Mouse (Mus musculus) thymus, adult 2 months (tissue): ENCODE measurements around the gene Pga5. TPM values are rescaled to one million over a fixed set of nuclear protein-coding genes. Genes with fewer than 3 reads are reported as not detected.

Experiments used
- DNase-seq: peaks from one replicate; pipeline ENCODE4 v3.0.0; 2021
- H3K27ac ChIP-seq: fragments of 200-500 bp; 2 replicates; pipeline ENCODE4 v1.5.1; 2012; ENCODE audit warnings: low read length, control low read depth; ENCODE audit not compliant: control insufficient read depth, insufficient read depth
- H3K27me3 ChIP-seq: fragments of 200-500 bp; 2 replicates; pipeline ENCODE4 v1.6.1; 2012; ENCODE audit warnings: mild to moderate bottlenecking, low read length, moderate library complexity, mixed read lengths; ENCODE audit not compliant: control insufficient read depth, insufficient read depth
- H3K36me3 ChIP-seq: fragments of 200-500 bp; 2 replicates; pipeline ENCODE4 v1.6.1; 2012; ENCODE audit warnings: mild to moderate bottlenecking, low read length, moderate library complexity; ENCODE audit not compliant: control insufficient read depth, insufficient read depth
- H3K4me1 ChIP-seq: fragments of 200-500 bp; replicated peaks from 2 replicates; pipeline ENCODE4 v1.6.1; 2012; ENCODE audit warnings: low read length; ENCODE audit not compliant: control insufficient read depth, insufficient read depth
- H3K4me3 ChIP-seq: fragments of 200-500 bp; 2 replicates; pipeline ENCODE4 v1.5.1; 2012; ENCODE audit warnings: mild to moderate bottlenecking, low read length, control low read depth, moderate library complexity; ENCODE audit not compliant: control insufficient read depth, insufficient read depth
- CTCF ChIP-seq: fragments of 200-500 bp; IDR thresholded peaks from 2 replicates; pipeline ENCODE4 v1.5.1; 2012; ENCODE audit warnings: mild to moderate bottlenecking, control low read depth, low read length, moderate library complexity, borderline replicate concordance; ENCODE audit not compliant: control insufficient read depth, poor library complexity, insufficient read depth; ENCODE audit errors: extremely low read depth
- POLR2A ChIP-seq: fragments of 200-500 bp; IDR thresholded peaks from 2 replicates; pipeline ENCODE4 v1.6.1; 2012; ENCODE audit warnings: mild to moderate bottlenecking, low read length, control low read depth, moderate library complexity; ENCODE audit not compliant: control insufficient read depth, poor library complexity, insufficient read depth; ENCODE audit errors: extremely low read depth
- WGBS: fragments of 180-500 bp; shearing (Covaris S2); methylation state at CpG from one replicate; pipeline ENCODE4 v1.1.7; 2018; 5-methylcytosine and 5-hydroxymethylcytosine counted together
- polyA plus RNA-seq: library from polyadenylated mRNA; depleted of rRNA; stranded (reverse); fragments of >200 nt; gene quantifications from 2 replicates; pipeline ENCODE4 v1.2.3, GENCODE M21; 2012

Pga5 gene
- polyA plus RNA-seq, 1 experiment = 0.59 TPM

DNA sequence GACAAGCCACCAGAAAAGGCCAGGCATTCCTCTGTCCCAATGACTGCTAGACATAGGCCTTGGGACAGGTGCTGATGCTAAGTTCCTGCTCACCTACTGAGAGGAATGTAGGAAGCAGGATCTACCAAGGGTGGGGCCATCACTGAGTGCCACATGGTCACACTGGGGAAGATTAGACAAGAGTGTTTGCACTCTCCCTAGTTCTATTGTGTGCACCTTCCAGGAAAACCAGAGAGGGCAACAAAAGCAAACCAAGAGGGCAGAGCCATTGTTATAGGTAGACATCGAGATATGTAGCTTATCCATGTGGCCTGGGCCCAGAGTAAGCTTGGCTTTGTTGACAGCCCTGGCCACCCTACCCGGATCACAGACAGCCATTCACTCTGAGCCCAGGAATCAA lies 7.9 kb upstream of the Pga5 start:
- H3K4me1 ChIP-seq = peaks cover 12% of the 10 kb centered on the region
- WGBS = 95% methylated on average over 2 of the region's 2 CpGs
- no peak overlapping the region for H3K4me3 ChIP-seq
- no peak overlapping the region for H3K27ac ChIP-seq
- no peaks in the 10 kb centered on the region for H3K27me3 ChIP-seq
- no peaks in the 10 kb centered on the region for H3K36me3 ChIP-seq
- DNase-seq = no peak
- TF ChIP-seq POLR2A = no peak
- no peak for TF ChIP-seq CTCF

DNA sequence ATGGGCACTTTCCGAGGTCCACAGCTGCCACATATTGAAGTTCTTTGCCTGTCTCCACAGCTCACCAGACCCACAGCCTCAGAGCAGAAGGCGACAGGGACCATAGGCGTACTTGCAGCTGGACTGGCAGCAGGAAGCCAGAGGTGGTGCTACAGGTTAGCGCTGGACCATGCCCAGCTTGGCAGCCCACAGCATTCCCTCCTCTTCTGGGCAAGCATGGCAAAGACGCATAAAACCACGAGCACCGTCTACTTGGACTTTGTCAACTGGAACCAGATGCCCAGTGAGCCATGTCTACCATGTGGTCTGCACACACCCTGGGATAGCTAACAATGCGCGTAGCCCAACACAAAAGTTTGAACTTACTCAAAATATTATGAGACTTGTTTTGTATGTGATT lies 7.2 kb upstream of the Pga5 start:
- no peaks in the 10 kb centered on the region for H3K36me3 ChIP-seq
- H3K27ac ChIP-seq = no peak overlapping the region
- no peak for DNase-seq
- WGBS = 87% methylated on average over 9 of the region's 9 CpGs
- no peaks in the 10 kb centered on the region for H3K27me3 ChIP-seq
- no peak for TF ChIP-seq POLR2A
- no peak for TF ChIP-seq CTCF
- no peak overlapping the region for H3K4me3 ChIP-seq
- peaks cover 12% of the 10 kb centered on the region for H3K4me1 ChIP-seq

DNA sequence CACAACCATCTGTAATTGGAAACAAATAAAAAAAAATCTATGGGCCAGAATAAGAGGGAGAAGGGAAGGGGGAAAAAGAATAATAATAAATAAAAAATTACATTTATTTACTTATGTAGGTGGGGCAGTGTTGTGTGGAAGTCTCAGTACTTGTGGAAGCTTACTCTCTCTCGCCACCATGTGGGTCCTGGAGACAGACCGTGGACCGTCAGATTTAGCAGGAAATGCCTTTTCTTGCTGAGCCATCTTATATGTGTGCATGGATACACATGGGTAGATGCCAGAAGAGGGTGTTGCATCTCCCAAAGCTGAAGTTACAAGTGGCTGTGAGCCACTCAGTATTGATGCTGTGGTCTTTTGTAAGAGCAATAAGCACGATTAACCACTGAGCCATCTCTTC lies 3.7 kb upstream of the Pga5 start:
- no peak overlapping the region for H3K27ac ChIP-seq
- H3K36me3 ChIP-seq = no peaks in the 10 kb centered on the region
- DNase-seq = no peak
- 57% methylated on average over 4 of the region's 4 CpGs for WGBS
- TF ChIP-seq CTCF (no peak), POLR2A (no peak)
- no peaks in the 10 kb centered on the region for H3K4me1 ChIP-seq
- no peak overlapping the region for H3K4me3 ChIP-seq
- no peaks in the 10 kb centered on the region for H3K27me3 ChIP-seq

DNA sequence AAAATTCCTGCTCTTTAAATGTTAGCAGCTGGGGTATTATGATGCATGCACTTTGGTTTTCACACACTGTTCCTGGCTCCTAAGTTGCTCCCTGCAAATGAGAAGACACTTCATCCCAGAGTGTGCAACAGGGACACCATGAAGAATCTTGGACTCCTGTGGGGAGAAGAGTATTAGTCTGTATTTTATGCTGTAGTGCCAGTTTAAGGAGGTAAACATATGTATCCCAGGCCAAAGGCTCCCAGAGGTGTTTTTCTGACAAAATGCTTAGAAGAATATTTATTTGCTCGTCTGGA lies 849 bp upstream of the Pga5 start:
- no peaks in the 10 kb centered on the region for H3K36me3 ChIP-seq
- no peak for DNase-seq
- WGBS = 94% methylated on average over 1 of the region's 1 CpGs
- no peaks in the 10 kb centered on the region for H3K27me3 ChIP-seq
- H3K27ac ChIP-seq = no peak overlapping the region
- TF ChIP-seq POLR2A (no peak), CTCF (no peak)
- H3K4me3 ChIP-seq = no peak overlapping the region
- H3K4me1 ChIP-seq = no peaks in the 10 kb centered on the region

DNA sequence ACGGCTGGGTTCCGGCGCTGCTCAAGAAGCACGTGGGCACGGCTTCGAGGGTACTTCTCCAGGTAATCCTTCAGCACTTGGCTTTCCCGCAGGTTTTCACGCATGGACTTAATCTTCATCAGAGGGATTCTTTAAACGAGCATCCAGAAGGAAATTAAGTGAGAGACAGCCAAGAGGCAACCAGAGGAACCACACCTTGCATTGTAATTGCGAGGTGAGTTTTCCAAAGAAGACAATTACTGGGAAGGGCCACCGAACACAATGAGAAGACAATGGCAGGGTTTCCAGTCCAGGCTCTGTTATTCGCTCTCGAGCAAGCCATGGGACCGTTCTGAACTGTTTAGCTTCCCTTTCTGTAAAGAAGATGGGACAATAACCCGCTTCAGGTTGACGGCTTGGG lies 1.2 kb downstream of the Pga5 start:
- Histone ChIP-seq H3K27ac (no peak overlapping the region), H3K4me3 (no peak overlapping the region), H3K4me1 (no peaks in the 10 kb centered on the region), H3K36me3 (no peaks in the 10 kb centered on the region), H3K27me3 (no peaks in the 10 kb centered on the region)
- no peak for TF ChIP-seq CTCF
- TF ChIP-seq POLR2A = no peak
- no peak for DNase-seq
- WGBS = 89% methylated on average over 16 of the region's 16 CpGs

DNA sequence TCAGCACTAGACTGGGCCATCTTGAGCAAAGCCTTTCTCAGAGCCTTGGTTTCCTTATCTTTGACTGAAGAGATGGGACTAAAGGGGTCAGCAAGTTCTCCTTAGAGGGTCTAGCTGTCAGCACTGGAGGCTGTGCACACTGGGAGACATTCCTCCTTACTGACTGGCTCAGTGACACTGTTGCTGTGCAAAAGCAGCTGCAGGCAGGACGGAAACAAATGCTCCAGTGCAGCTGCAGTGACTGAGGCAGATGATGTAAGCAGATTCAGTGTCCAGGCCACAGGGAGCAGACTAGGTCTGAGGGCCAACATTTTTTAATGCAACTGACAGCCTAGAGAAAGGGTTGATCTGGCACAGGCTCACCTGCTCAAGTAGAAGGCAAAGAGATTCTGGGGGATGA lies 4.6 kb downstream of the Pga5 start:
- H3K36me3 ChIP-seq = no peaks in the 10 kb centered on the region
- H3K27ac ChIP-seq = no peak overlapping the region
- no peaks in the 10 kb centered on the region for H3K4me1 ChIP-seq
- H3K27me3 ChIP-seq = no peaks in the 10 kb centered on the region
- TF ChIP-seq CTCF = no peak
- TF ChIP-seq POLR2A = no peak
- 91% methylated on average over 1 of the region's 1 CpGs for WGBS
- no peak for DNase-seq
- H3K4me3 ChIP-seq = no peak overlapping the region

DNA sequence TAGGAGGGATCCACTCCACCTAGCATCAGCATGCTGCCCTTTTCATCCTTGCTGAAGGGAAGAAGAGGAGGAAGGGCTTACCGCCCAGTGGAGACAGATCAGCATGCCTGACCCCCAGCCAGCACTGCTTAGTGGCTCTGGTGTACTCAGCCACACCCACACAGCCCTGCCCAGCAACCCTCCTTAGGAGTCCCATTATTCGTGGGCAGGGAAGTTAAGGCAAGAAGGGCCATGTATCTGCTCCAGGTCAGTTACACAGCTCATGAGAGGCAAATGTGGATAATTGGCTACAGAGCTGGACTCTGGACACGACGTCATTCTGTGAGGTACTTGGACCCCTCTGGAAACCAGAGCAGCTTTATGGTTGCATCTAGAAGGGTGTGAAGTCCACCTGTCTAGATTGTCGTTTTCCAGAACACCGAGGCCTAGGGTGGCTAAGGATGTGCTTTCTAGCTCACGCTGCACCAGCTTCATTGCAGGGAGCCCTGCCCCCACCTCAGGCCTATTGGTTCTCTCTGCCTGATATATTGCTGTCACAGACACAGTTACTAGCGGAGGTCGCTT lies 5.9 kb downstream of the Pga5 start:
- no peak for TF ChIP-seq CTCF
- TF ChIP-seq POLR2A = no peak
- Histone ChIP-seq H3K27me3 (no peaks in the 10 kb centered on the region), H3K27ac (no peak overlapping the region), H3K4me3 (no peak overlapping the region), H3K4me1 (no peaks in the 10 kb centered on the region), H3K36me3 (no peaks in the 10 kb centered on the region)
- DNase-seq = no peak
- 91% methylated on average over 9 of the region's 9 CpGs for WGBS
